Mouse (Mus musculus) ES-Bruce4 (cell line): Measurements from ENCODE around the gene Aanat.

Source experiments
- CTCF ChIP-seq: IDR thresholded peaks from one replicate; pipeline ENCODE4 v1.8.1; 2011; ENCODE audit warnings: low read depth, low read length
- POLR2A ChIP-seq: IDR thresholded peaks from one replicate; pipeline ENCODE4 v1.8.1; 2011; ENCODE audit warnings: low read length; ENCODE audit not compliant: insufficient read depth

GRCm38 (mm10) chr11:116613234-116613633, 27.0 kb downstream of the Aanat start:
- TF ChIP-seq CTCF (no peak), POLR2A (no peak)
